Mouse (Mus musculus): ENCODE results near the gene Ccdc33.

GRCm38 (mm10) chr9:58112866-58113278, 5.8 kb downstream of the Ccdc33 start:
- TF ChIP-seq POLR2AphosphoS2 (IDR thresholded peaks at IDR 0.05; ENCODE audit: low read depth, low read length) (no peak), ZNF384 (IDR thresholded peaks at IDR 0.05; ENCODE audit: low read depth, low read length) (no peak), E2F4 (IDR thresholded peaks at IDR 0.05; ENCODE audit: insufficient replicate concordance, low read depth, low read length) (no peak), POLR2A (IDR thresholded peaks at IDR 0.05; ENCODE audit: low read depth, low read length) (no peak), MAFK (IDR thresholded peaks at IDR 0.05; ENCODE audit: insufficient replicate concordance, low read length) (no peak), CTCF (conservative IDR thresholded peaks at IDR 0.05 in 1 of 2, IDR thresholded peaks at IDR 0.05 in 1 of 2; ENCODE audit: low read depth in 2 of 2, low read length in 2 of 2) (no peak), HCFC1 (IDR thresholded peaks at IDR 0.05; ENCODE audit: low read depth, low read length) (no peak), CHD1 (IDR thresholded peaks at IDR 0.05; ENCODE audit: low read depth, low read length) (no peak), CHD2 (IDR thresholded peaks at IDR 0.05; ENCODE audit: low read length) (no peak), MYC (IDR thresholded peaks at IDR 0.05; ENCODE audit: low read depth, low read length) (no peak), RAD21 (IDR thresholded peaks at IDR 0.05; ENCODE audit: low read depth, low read length) (no peak)

All from CH12.LX (cell line).